Mouse (Mus musculus) heart, postnatal 36 days (tissue): Measurements from ENCODE around the gene Pten. TPM values are rescaled to one million over a fixed set of nuclear protein-coding genes. Genes with fewer than 3 reads are reported as not detected.

ENCODE experiments used
- total RNA-seq, 2 experiments: library from RNA; stranded (reverse); gene quantifications; 2 replicates each; pipeline ENCODE4 v1.2.3; 2021

Gene Pten
- total RNA-seq, 2 experiments from 2014 or later: 60.3 to 71.1 TPM

Other genes with a start within 250 kb of the Pten start
- gene Papss2, start 161.7 kb upstream of the Pten start, total RNA-seq: 10 to 100 TPM; 12.9 to 15.2 TPM
- gene Atad1, start 17.7 kb upstream of the Pten start, total RNA-seq: 10 to 100 TPM; 78.8 to 91.7 TPM